Mouse (Mus musculus) layer of hippocampus, adult 9-11 months (tissue): Measurements from ENCODE around the gene Ncaph2.

ENCODE experiments used
- DNase-seq: peaks from one replicate; pipeline ENCODE4 v3.0.0; 2022

Ncaph2 gene

GRCm38 (mm10) chr15:89350447-89350846 is 5.1 kb upstream of the Ncaph2 start:
- no peak for DNase-seq

- no peak for DNase-seq
These were observed 4.2 kb upstream of the Ncaph2 start for GRCm38 (mm10) chr15:89351302-89351701.

GRCm38 (mm10) chr15:89352054-89352453 is 3.5 kb upstream of the Ncaph2 start:
- no peak for DNase-seq

- no peak for DNase-seq
These were observed 2.7 kb upstream of the Ncaph2 start for GRCm38 (mm10) chr15:89352795-89353194.

GRCm38 (mm10) chr15:89353837-89354236 is 1.7 kb upstream of the Ncaph2 start:
- no peak for DNase-seq

GRCm38 (mm10) chr15:89354455-89354854 is 1.1 kb upstream of the Ncaph2 start:
- DNase-seq = no peak

- peak; percentile 73 for DNase-seq
These were observed 853 bp downstream of the Ncaph2 start for GRCm38 (mm10) chr15:89356372-89356771.

- no peak for DNase-seq
These were observed 3.3 kb downstream of the Ncaph2 start for GRCm38 (mm10) chr15:89358784-89359183.

GRCm38 (mm10) chr15:89363051-89363450 is 7.5 kb downstream of the Ncaph2 start:
- DNase-seq = no peak

- no peak for DNase-seq
These were observed 9.6 kb downstream of the Ncaph2 start for GRCm38 (mm10) chr15:89365141-89365551.

GRCm38 (mm10) chr15:89372068-89372467 is 16.5 kb downstream of the Ncaph2 start:
- no peak for DNase-seq

- DNase-seq = no peak
These were observed 17.0 kb downstream of the Ncaph2 start for GRCm38 (mm10) chr15:89372536-89372935.

- peak; percentile 88 for DNase-seq
These were observed 17.7 kb downstream of the Ncaph2 start for GRCm38 (mm10) chr15:89373027-89373761.

GRCm38 (mm10) chr15:89373762-89374248 is 18.3 kb downstream of the Ncaph2 start, which contains the start of gene Sco2:
Sco2 (minus strand) TSS chr15:89373846.
- DNase-seq = peak; percentile 93

- no peak for DNase-seq
These were observed 18.8 kb downstream of the Ncaph2 start for GRCm38 (mm10) chr15:89374340-89374739.

GRCm38 (mm10) chr15:89374801-89375534 is 19.4 kb downstream of the Ncaph2 start:
- no peak for DNase-seq

GRCm38 (mm10) chr15:89376040-89376439 is 20.5 kb downstream of the Ncaph2 start:
- no peak for DNase-seq

GRCm38 (mm10) chr15:89376957-89377356 is 21.4 kb downstream of the Ncaph2 start, which contains the start of gene Tymp:
Tymp (minus strand) TSS chr15:89377039.
- no peak for DNase-seq

- no peak for DNase-seq
These were observed 21.8 kb downstream of the Ncaph2 start for GRCm38 (mm10) chr15:89377362-89377761.

- no peak for DNase-seq
These were observed 22.7 kb downstream of the Ncaph2 start for GRCm38 (mm10) chr15:89377938-89378828.

GRCm38 (mm10) chr15:89378831-89379401 is 23.4 kb downstream of the Ncaph2 start, which contains the start of gene Odf3b:
Odf3b (minus strand) TSS chr15:89379282.
- no peak for DNase-seq

- DNase-seq = no peak
These were observed 23.9 kb downstream of the Ncaph2 start for GRCm38 (mm10) chr15:89379429-89379828.
